Comparison of ENCODE assay signal across 9 mouse cellular contexts in the genomic region with DNA sequence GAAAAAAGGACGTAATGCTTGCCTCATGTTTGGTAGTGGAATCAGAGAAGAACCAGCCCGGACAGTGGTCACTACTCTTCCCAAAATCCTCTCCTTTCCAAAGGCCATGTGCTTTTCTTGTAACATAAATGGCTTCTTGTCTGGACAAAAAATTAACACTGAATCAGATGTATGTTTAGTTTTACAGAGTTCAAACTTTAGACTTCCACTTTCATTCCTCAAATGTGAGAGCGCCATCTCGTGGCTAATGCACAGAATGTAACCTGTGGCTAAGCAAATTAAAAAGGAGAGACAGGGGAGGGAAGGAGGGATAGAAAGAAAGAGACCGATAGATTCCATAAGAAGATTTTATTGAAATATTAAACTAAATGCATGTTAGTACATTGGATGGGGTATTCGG. TPM values are rescaled to one million over a fixed set of nuclear protein-coding genes. Genes with fewer than 3 reads are reported as not detected.
DNase-seq lines count a peak whose midpoint lies in the region; ATAC-seq and TF ChIP-seq lines count a peak whose summit lies in the region.
"Had no signal": no experiment of that assay in that cellular context is flagged by ENCODE, and none has a peak within 500 bp of the region (broad histone marks: within the 10 kb centered on the region; RNA-seq: fewer than 3 reads in every experiment).

No protein-coding gene starts in this region.

- H3K4me1 ChIP-seq in kidney, adult 2 months (ENCODE audit: control insufficient read depth, insufficient read depth, low read length), result no peaks in the 10 kb centered on the region
- H3K4me1 ChIP-seq in kidney, embryonic 16.5 days (ENCODE audit: insufficient read depth, low read length), result no peaks in the 10 kb centered on the region
- H3K4me1 ChIP-seq in limb, embryonic 11.5 days (ENCODE audit: control insufficient read depth, insufficient read depth, low read length), result no peaks in the 10 kb centered on the region

- CTCF ChIA-PET in Patski (lab: Charles Lee), result no interaction called here

- no peak overlapping the region; the same call in 1 of the 2 replicates for H3K4me2 ChIP-seq in kidney, embryonic 16.5 days (replicated peaks; ENCODE audit: low read depth, low read length)
- H3K4me2 ChIP-seq in limb, embryonic 11.5 days (ENCODE audit: low read depth, severe bottlenecking), result no peak overlapping the region
- H3K4me2 ChIP-seq: embryonic facial prominence, embryonic 12.5 days had no signal

- H3K27ac ChIP-seq in kidney, adult 2 months (ENCODE audit: insufficient read depth, low read depth, low read length), result no peak overlapping the region
- H3K27ac ChIP-seq in kidney, embryonic 16.5 days (ENCODE audit: low read length), result no peak overlapping the region
- H3K27ac ChIP-seq in limb, embryonic 11.5 days (replicated peaks; ENCODE audit: low read depth, low read length), result no peak overlapping the region
- H3K27ac ChIP-seq: embryonic facial prominence, embryonic 12.5 days had no signal

- 0 out of 2 replicates have a peak, but pooled peaks have one; percentile 13 for TF ChIP-seq CTCF in kidney, adult 2 months (conservative IDR thresholded peaks at IDR 0.05; ENCODE audit: insufficient read depth, insufficient read length, low read depth, low read length)
- TF ChIP-seq CTCF in Patski (IDR thresholded peaks at IDR 0.05), result peak; percentile 71

- ATAC-seq in kidney, embryonic 16.5 days (ENCODE audit: low FRiP score, low TSS enrichment), result no peak
- ATAC-seq in Patski, result no peak
- ATAC-seq in limb, embryonic 11.5 days (ENCODE audit: insufficient number of reproducible peaks, low FRiP score, low TSS enrichment, low read depth), result no peak

- no peak overlapping the region for H3K9ac ChIP-seq in kidney, embryonic 16.5 days (replicated peaks; ENCODE audit: low read length)
- no peak overlapping the region for H3K9ac ChIP-seq in limb, embryonic 11.5 days (ENCODE audit: low read length)
- H3K9ac ChIP-seq: embryonic facial prominence, embryonic 12.5 days had no signal

- TF ChIP-seq POLR2A in kidney, adult 2 months (IDR thresholded peaks at IDR 0.05; ENCODE audit: low read depth, low read length), result no peak

- H3K27me3 ChIP-seq in kidney, adult 2 months (replicated peaks; ENCODE audit: control insufficient read depth, insufficient read depth, low read length), result no peaks in the 10 kb centered on the region
- no peaks in the 10 kb centered on the region for H3K27me3 ChIP-seq in kidney, embryonic 16.5 days (ENCODE audit: insufficient read depth, low read length)
- H3K27me3 ChIP-seq in Patski, result peaks cover 6% of the 10 kb centered on the region
- no peaks in the 10 kb centered on the region for H3K27me3 ChIP-seq in limb, embryonic 11.5 days (ENCODE audit: control insufficient read depth, insufficient read depth, low read length)
- H3K27me3 ChIP-seq: embryonic facial prominence, embryonic 12.5 days had no signal

- H3K4me3 ChIP-seq in kidney, adult 2 months (ENCODE audit: insufficient read depth, low read depth, low read length), result no peak overlapping the region
- H3K4me3 ChIP-seq in kidney, embryonic 16.5 days (ENCODE audit: low read length), result no peak overlapping the region
- H3K4me3 ChIP-seq in limb, embryonic 11.5 days (ENCODE audit: low read depth, low read length), result no peak overlapping the region
- H3K4me3 ChIP-seq: embryonic facial prominence, embryonic 12.5 days had no signal

- POLR2A ChIA-PET in Patski (lab: Charles Lee), result no interaction called here

- WGBS in kidney, adult 2 months, result 43% methylated on average over 6 of the region's 6 CpGs
- 41% methylated on average over 6 of the region's 6 CpGs for WGBS in kidney, embryonic 16.5 days
- WGBS in limb, embryonic 11.5 days, result 50% methylated on average over 6 of the region's 6 CpGs

- in situ Hi-C loops in Patski (cut with MboI; ENCODE audit: low pct_unique_long_range_greater_than_20kb), result loop anchor here (5.0 kb wide), 3 partner anchors 101 to 824 kb away; no protein-coding TSS in a partner anchor

- H3K9me3 ChIP-seq in kidney, embryonic 16.5 days (ENCODE audit: low read length), result no peaks in the 10 kb centered on the region
- no peaks in the 10 kb centered on the region for H3K9me3 ChIP-seq in limb, embryonic 11.5 days (ENCODE audit: control insufficient read depth, low read length)
- H3K9me3 ChIP-seq: embryonic facial prominence, embryonic 12.5 days had no signal

- DNase-seq in kidney, adult 2 months, result peak; percentile 35
- DNase-seq in Patski (ENCODE audit: low read depth, low spot score), result peak; percentile 31
- DNase-seq in embryo, embryonic 11 days, result peak; percentile 86
- peak; percentile 75 for DNase-seq in induced T-regulatory cell, adult 2 months (ENCODE audit: low read depth)
- peak; percentile 76 for DNase-seq in limb, embryonic 11.5 days (ENCODE audit: low spot score)
- DNase-seq in neural tube, embryonic 10.5 days (ENCODE audit: extremely low spot score, low spot score), result peak; percentile 58
- peak; percentile 8 to 13 for DNase-seq in urinary bladder, postnatal 36 days (ENCODE audit: low spot score in 2 of 2)

- H3K36me3 ChIP-seq in kidney, adult 2 months (ENCODE audit: control insufficient read depth, insufficient read depth, low read length), result no peaks in the 10 kb centered on the region
- no peaks in the 10 kb centered on the region for H3K36me3 ChIP-seq in kidney, embryonic 16.5 days (ENCODE audit: insufficient read depth, low read length)
- H3K36me3 ChIP-seq in limb, embryonic 11.5 days (ENCODE audit: control insufficient read depth, insufficient read depth, low read length), result no peaks in the 10 kb centered on the region
- H3K36me3 ChIP-seq: embryonic facial prominence, embryonic 12.5 days had no signal

RNA-seq across cellular contexts. Expression of gene 0610040J01Rik, which starts 45.4 kb away (rescaled TPM):
- polyA plus RNA-seq in kidney, adult 2 months (2012; rRNA removed), result 50.1 and 57.6 TPM in 2 replicates
- polyA plus RNA-seq in kidney, embryonic 16.5 days (2015; fragmentation: Nextera tagmentation; extraction: Ambion mirVana), result 63.1 and 66.3 TPM in 2 replicates
- polyA plus RNA-seq in Patski (2021), result 0.58 TPM
- 2.1 and 2.3 TPM in 2 replicates for polyA plus RNA-seq in limb, embryonic 11.5 days (2014; fragmentation: Nextera tagmentation; extraction: Ambion mirVana)

Comparison
In these comparisons a context has a peak if more than half of its experiments do, and no peak if none do; other contexts are left out.
1. DNase-seq: peak in every context shown above with its lines; median percentile 86 in embryo, embryonic 11 days; 76 in limb, embryonic 11.5 days; 75 in induced T-regulatory cell, adult 2 months; 58 in neural tube, embryonic 10.5 days; 35 in kidney, adult 2 months; 31 in Patski; 10 in urinary bladder, postnatal 36 days.
2. RNA of gene 0610040J01Rik, which starts 45.4 kb away (polyA plus RNA-seq): 63.1 to 66.3 TPM in kidney, embryonic 16.5 days and 50.1 to 57.6 TPM in kidney, adult 2 months; 2.1 to 2.3 TPM in limb, embryonic 11.5 days and 0.58 TPM in Patski (single experiment); every median in the first group is over 10 times any median in the second.